Mouse (Mus musculus): ENCODE results near the gene Rasgrf1.

DNA sequence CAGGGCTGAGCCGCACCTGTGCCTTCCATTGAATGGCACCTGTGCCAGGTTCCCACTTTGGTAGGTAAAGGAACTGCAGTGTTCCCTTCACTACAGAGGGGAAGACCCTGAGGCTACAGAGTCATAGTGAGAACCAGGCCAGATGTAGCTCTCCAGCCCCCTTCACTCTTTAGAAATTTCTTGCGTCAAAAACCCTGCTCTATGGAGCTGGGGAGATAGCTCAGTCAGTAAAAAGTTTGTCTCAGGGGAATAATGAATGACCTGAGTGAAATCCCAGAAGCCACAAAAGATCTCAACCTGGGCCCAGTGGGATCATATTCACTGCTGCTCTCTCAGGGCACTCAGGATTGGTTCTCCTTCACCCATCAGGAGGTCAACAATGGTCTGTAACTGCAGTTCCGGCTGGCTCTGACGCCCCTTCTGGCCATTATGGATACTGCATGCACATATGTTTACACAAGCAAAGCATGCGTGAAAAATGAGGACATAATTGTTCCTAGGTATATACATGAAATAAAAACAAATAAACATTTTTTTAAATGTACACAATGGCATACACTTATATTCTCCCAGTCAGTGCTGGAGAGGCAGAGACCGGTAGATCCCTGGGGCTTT, 59.2 kb downstream of the Rasgrf1 start:
- TF ChIP-seq CTCF (IDR thresholded peaks at IDR 0.05; ENCODE audit: low read depth, low read length) = no peak
- TF ChIP-seq TAL1 (conservative IDR thresholded peaks at IDR 0.05; ENCODE audit: low read depth, low read length) = no peak
- no peak for TF ChIP-seq POLR2AphosphoS5 (IDR thresholded peaks at IDR 0.05; ENCODE audit: insufficient replicate concordance, low read depth, low read length)
- TF ChIP-seq GATA1 (IDR thresholded peaks at IDR 0.05; ENCODE audit: borderline replicate concordance, low read length) = no peak

Measured in G1E (cell line).